Mouse (Mus musculus): ENCODE measurements around the gene Sppl2c.

- TF ChIP-seq CTCF (conservative IDR thresholded peaks at IDR 0.05; ENCODE audit: low read length): no peak
- no peak for TF ChIP-seq POU5F1 (IDR thresholded peaks at IDR 0.05; ENCODE audit: borderline replicate concordance, low read length)
These were observed 43.3 kb downstream of the Sppl2c start for GRCm38 (mm10) chr11:104229391-104229790.

All from E14TG2a.4 (cell line).